Mouse (Mus musculus) erythroblast, embryonic 14.5 days (primary cell): ENCODE data around the gene Trappc2l.

Experiments used
- GATA1 ChIP-seq: IDR thresholded peaks from 2 replicates; pipeline ENCODE4 v1.6.1; 2012; ENCODE audit warnings: low read length, inconsistent platforms, mixed read lengths
- TAL1 ChIP-seq: IDR thresholded peaks from 3 replicates; pipeline ENCODE4 v1.6.1; 2012; ENCODE audit warnings: low read length, inconsistent platforms, mixed read lengths

DNA sequence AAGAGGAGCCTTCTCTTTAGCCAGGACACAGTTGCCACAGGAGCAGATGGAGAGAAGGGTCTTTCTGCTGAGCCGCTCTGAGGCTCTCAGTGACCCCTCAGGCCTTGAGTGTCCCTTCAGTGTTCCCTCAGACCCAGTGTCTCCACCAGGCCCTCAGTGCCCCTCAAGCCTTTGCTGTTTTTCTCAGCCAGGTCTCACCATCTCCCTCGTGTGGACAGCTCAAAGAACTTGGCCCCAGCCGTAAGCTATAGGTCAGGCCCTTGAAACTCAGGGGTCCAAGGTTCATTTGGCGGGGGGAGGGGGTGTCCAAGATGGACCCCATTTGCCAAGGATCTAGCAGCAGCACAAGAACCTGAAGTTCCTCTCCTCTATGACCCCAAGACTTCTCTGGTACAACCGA is 13.2 kb downstream of the Trappc2l start:
- TF ChIP-seq GATA1 (no peak), TAL1 (no peak)
